Mouse (Mus musculus) myocyte (in vitro differentiated cells): ENCODE measurements around the gene Lrrc2.

Experiments
- CEBPB ChIP-seq: IDR thresholded peaks from 2 replicates; pipeline ENCODE4 v1.6.1; 2011; ENCODE audit warnings: mild to moderate bottlenecking, moderate library complexity; ENCODE audit not compliant: poor library complexity, insufficient read depth, severe bottlenecking
- E2F4 ChIP-seq: IDR thresholded peaks from one replicate; pipeline ENCODE4 v1.6.1; 2011; ENCODE audit warnings: mild to moderate bottlenecking, control low read depth, moderate library complexity; ENCODE audit not compliant: insufficient read depth
- MAX ChIP-seq: IDR thresholded peaks from one replicate; pipeline ENCODE4 v1.6.1; 2011; ENCODE audit warnings: low read depth, mild to moderate bottlenecking, control low read depth
- MYOD1 ChIP-seq, 3 experiments: IDR thresholded peaks; one replicate each; pipeline ENCODE4 v1.6.1; 2011; ENCODE audit warnings: control low read depth in 2 of 3, low read depth in 2 of 3, mild to moderate bottlenecking in 2 of 3, moderate library complexity in 1 of 3; ENCODE audit not compliant: insufficient read length in 2 of 3, control insufficient read depth in 1 of 3
- POLR2A ChIP-seq: IDR thresholded peaks from one replicate; pipeline ENCODE4 v1.6.1; 2011; ENCODE audit warnings: low read depth, mild to moderate bottlenecking, control low read depth, moderate library complexity; ENCODE audit not compliant: insufficient read length
- POLR2AphosphoS2 ChIP-seq: IDR thresholded peaks from one replicate; pipeline ENCODE4 v1.6.1; 2011; ENCODE audit warnings: low read depth, control low read depth; ENCODE audit not compliant: insufficient read length
- SRF ChIP-seq: IDR thresholded peaks from one replicate; pipeline ENCODE4 v1.6.1; 2011; ENCODE audit warnings: low read depth; ENCODE audit not compliant: control insufficient read depth, insufficient read length
- TCF12 ChIP-seq: IDR thresholded peaks from one replicate; pipeline ENCODE4 v1.6.1; 2011; ENCODE audit warnings: mild to moderate bottlenecking, control low read depth; ENCODE audit not compliant: poor library complexity, insufficient read depth, severe bottlenecking
- USF1 ChIP-seq: IDR thresholded peaks from one replicate; pipeline ENCODE4 v1.6.1; 2011; ENCODE audit warnings: low read depth, mild to moderate bottlenecking, control low read depth, moderate library complexity

DNA sequence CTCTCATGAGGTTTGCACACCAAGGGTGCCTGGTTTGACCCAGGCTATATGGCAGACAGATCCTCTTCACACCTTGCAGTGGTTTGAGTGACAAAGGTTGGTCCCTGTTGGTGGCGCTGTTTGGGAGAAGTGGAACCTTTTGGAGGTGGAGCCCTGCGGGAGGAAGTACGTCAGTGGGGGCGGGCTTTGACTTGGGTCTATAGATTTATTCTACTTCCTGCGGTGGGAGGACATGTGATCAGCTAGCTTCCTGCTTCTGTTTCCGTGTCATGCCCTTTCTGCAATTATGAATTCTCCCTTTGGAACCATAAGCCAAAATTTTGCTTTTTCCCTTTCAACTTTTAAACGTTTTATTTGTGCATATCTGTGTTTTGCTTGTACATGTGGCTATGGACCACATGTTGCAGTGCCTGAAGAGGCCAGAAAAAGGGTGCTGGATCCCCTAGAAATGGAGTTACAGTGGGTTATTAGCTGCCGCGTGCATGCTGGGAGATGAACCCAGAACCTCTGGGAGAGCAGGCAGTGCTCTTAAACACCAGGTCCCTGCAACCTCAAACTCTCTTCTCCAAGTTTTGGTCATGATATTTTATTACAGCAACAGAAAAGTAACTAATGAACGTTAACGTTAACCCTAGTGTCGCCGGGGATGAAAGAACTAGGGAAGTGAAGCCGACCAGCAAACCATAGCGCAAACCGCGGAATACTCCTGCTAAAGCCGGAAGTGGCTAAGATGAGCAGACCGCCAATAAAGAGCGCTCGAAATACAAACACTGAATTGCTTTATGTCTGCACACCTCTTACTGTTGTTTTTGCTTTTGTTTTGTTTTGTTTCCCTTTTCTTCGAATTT lies 13.9 kb downstream of the Lrrc2 start:
- TF ChIP-seq POLR2A (no peak), POLR2AphosphoS2 (no peak), TCF12 (no peak), USF1 (no peak), SRF (no peak), MYOD1 (IDR thresholded peaks at IDR 0.05; ENCODE audit: control insufficient read depth in 1 of 3, insufficient read length in 2 of 3, low read depth in 2 of 3) (no peak), CEBPB (no peak), E2F4 (no peak), MAX (no peak)
